Mouse (Mus musculus) heart, postnatal 0 days (tissue): Measurements from ENCODE around the gene Limch1.

Experiments used
- CTCF ChIP-seq: IDR thresholded peaks from 2 replicates; pipeline ENCODE4 v1.5.1; 2016; ENCODE audit warnings: antibody characterized with exemption, control low read depth, low read depth
- EP300 ChIP-seq: IDR thresholded peaks from 2 replicates; pipeline ENCODE4 v1.6.1; 2016; ENCODE audit warnings: antibody characterized with exemption, low read depth

GRCm38 (mm10) chr5:66730621-66731301, 14.9 kb upstream of the Limch1 start:
- TF ChIP-seq CTCF (no peak), EP300 (no peak)
